Mouse (Mus musculus): ENCODE measurements around the gene Ifna5. TPM values are rescaled to one million over a fixed set of nuclear protein-coding genes. Genes with fewer than 3 reads are reported as not detected.

Gene Ifna5
- polyA plus RNA-seq, 1 experiment = not detected

DNA sequence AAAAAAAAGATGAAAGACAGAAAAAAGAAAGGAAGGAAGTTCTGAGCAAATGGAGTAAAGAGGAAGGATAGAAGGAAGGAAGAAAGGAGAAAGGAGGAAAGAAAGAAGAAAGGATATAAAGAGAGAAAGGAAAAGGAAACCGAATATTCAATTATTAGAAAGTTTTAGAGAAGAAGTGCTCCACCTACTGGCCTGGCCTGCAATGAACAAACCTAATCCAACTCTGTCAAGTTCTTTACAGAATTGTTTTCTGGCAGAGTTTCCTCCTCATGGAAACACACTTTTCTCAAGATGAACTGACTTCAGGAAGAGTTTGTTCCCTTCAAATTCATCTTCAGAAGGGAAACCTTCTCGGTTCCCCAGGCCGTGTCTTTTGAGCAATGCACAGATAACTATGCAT, 3.5 kb downstream of the Ifna5 start:
- TF ChIP-seq CTCF (IDR thresholded peaks at IDR 0.05; ENCODE audit: borderline replicate concordance, extremely low read depth, insufficient read depth, insufficient read length) = peak; percentile 31; the same call in 1 of the 2 replicates
- TF ChIP-seq POLR2A (IDR thresholded peaks at IDR 0.05; ENCODE audit: borderline replicate concordance, extremely low read depth, insufficient read depth, insufficient read length, poor library complexity, severe bottlenecking) = no peak
- peak; percentile 21 for DNase-seq (ENCODE audit: low read depth)

- TF ChIP-seq POLR2A (IDR thresholded peaks at IDR 0.05; ENCODE audit: borderline replicate concordance, extremely low read depth, insufficient read depth, insufficient read length, poor library complexity, severe bottlenecking) (no peak), CTCF (IDR thresholded peaks at IDR 0.05; ENCODE audit: borderline replicate concordance, extremely low read depth, insufficient read depth, insufficient read length) (no peak)
Measured at GRCm38 (mm10) chr4:88840058-88840457, 4.7 kb downstream of the Ifna5 start.

DNA sequence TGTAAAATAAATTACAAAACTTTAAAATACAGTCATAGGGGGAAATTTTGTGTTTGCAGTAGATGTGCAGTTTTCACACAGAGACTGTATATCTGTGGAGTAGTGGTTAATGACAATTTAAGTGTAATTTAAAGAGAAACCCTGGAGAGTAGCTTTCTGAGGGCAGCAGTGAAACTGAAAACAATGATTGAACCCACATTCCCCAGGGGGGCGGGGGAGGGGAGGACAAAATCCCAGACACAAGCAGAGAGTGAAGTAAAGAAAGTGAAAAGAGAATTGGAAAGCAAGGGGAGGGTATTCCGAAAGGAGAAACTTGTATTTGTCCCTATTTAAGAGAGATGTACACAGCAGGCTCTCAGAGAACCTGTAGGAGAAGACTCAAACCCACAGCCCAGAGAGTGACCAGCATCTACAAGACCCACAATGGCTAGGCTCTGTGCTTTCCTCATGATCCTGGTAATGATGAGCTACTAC, 6.2 kb downstream of the Ifna5 start, which contains the start of gene Ifna4:
TSS of gene Ifna4 (plus strand) at position 424 of the 474 bp plus-strand sequence.
- TF ChIP-seq POLR2A (IDR thresholded peaks at IDR 0.05; ENCODE audit: borderline replicate concordance, extremely low read depth, insufficient read depth, insufficient read length, poor library complexity, severe bottlenecking) = no peak
- no peak for TF ChIP-seq CTCF (IDR thresholded peaks at IDR 0.05; ENCODE audit: borderline replicate concordance, extremely low read depth, insufficient read depth, insufficient read length)
- DNase-seq (ENCODE audit: low read depth) = no peak

More at GRCm38 (mm10) chr4:88840058-88840457, 4.7 kb downstream of the Ifna5 start:
- no peak for DNase-seq (ENCODE audit: low read depth)

DNA sequence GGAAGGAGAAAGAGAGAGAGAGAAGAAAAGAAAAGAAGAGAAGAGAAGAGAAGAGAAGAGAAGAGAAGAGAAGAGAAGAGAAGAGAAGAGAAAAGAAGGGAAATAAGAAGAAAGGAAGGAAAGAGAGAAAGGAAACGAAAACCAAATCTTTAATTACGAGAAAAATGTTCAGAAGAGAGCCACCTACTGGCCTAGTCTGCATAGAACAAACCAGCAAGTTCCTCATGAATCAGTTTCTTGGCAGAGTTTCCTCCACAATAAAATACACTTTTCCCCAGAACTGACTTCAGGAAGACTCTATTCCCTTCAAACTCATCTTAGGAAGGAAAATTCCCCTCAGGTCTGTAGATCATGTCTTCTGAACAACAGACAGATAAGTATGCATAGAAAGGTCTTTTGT, 10.0 kb downstream of the Ifna5 start:
- DNase-seq (ENCODE audit: low read depth) = no peak
- no peak for TF ChIP-seq POLR2A (IDR thresholded peaks at IDR 0.05; ENCODE audit: borderline replicate concordance, extremely low read depth, insufficient read depth, insufficient read length, poor library complexity, severe bottlenecking)
- TF ChIP-seq CTCF (IDR thresholded peaks at IDR 0.05; ENCODE audit: borderline replicate concordance, extremely low read depth, insufficient read depth, insufficient read length) = peak; percentile 6; the same call in 1 of the 2 replicates

DNA sequence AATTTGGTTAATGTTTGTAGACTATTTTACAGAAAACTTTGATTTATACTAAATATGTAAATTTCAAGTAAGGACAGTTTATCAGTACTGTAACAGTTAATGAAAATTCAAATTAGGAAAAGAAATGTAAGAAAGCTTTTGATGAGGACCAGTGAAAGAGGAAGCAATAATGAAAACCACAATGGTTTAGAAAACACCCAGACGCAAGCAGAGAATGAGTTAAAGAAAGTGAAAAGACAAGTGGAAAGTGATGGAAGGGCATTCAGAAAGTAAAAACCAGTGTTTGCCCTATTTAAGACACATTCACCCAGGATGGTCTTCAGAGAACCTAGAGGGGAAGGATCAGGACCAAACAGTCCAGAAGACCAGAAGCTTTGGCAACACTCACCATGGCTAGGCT, 14.4 kb downstream of the Ifna5 start, which contains the start of gene Ifna1:
TSS of gene Ifna1 (plus strand) at position 390 of the 400 bp plus-strand sequence.
- TF ChIP-seq POLR2A (IDR thresholded peaks at IDR 0.05; ENCODE audit: borderline replicate concordance, extremely low read depth, insufficient read depth, insufficient read length, poor library complexity, severe bottlenecking) (no peak), CTCF (IDR thresholded peaks at IDR 0.05; ENCODE audit: borderline replicate concordance, extremely low read depth, insufficient read depth, insufficient read length) (no peak)
- no peak for DNase-seq (ENCODE audit: low read depth)

GRCm38 (mm10) chr4:88851026-88851763, 15.9 kb downstream of the Ifna5 start:
- peak; percentile 83 for DNase-seq (ENCODE audit: low read depth)
- TF ChIP-seq POLR2A (IDR thresholded peaks at IDR 0.05; ENCODE audit: borderline replicate concordance, extremely low read depth, insufficient read depth, insufficient read length, poor library complexity, severe bottlenecking) = no peak
- no peak for TF ChIP-seq CTCF (IDR thresholded peaks at IDR 0.05; ENCODE audit: borderline replicate concordance, extremely low read depth, insufficient read depth, insufficient read length)

DNA sequence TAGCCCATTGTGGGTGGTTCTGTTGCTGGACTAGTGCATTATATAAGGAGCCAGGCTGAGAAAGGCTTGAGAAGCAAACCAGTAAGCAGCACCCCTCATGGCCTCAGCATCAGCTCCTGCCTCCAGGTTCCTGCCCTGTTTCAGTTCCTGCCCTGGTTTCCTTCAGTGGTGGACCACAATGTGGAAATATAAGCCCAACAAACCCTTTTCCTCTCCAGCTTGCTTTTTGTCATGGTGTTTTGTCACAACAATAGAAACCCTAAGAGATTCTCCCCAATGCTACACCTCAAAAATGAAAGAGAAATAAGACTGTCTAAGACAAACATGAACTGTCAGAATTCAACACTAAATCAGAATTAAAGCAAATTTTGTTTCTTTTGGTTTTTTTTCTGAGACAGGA, 23.9 kb downstream of the Ifna5 start:
- no peak for DNase-seq (ENCODE audit: low read depth)
- TF ChIP-seq CTCF (IDR thresholded peaks at IDR 0.05; ENCODE audit: borderline replicate concordance, extremely low read depth, insufficient read depth, insufficient read length) = no peak
- no peak for TF ChIP-seq POLR2A (IDR thresholded peaks at IDR 0.05; ENCODE audit: borderline replicate concordance, extremely low read depth, insufficient read depth, insufficient read length, poor library complexity, severe bottlenecking)

DNA sequence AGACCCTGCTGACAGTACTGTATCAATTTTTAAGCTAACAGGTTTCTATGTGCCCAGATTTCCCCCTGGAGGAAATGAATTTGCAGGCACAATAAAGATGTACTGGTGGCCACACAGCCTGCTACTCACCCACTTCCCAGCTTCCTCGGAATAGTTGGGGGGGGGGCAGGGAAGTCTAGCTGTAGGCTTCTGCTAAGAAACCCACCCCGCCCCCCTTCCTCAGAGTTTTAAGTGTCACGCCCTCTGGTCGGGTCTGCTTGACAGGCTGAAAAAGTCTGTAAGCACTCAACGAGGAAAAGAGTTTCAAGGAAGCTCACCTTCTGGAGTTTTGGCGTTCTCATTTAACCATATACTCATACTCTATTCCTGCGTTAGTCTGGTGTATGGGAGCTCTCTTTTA, 28.0 kb downstream of the Ifna5 start:
- TF ChIP-seq POLR2A (IDR thresholded peaks at IDR 0.05; ENCODE audit: borderline replicate concordance, extremely low read depth, insufficient read depth, insufficient read length, poor library complexity, severe bottlenecking) = no peak
- TF ChIP-seq CTCF (IDR thresholded peaks at IDR 0.05; ENCODE audit: borderline replicate concordance, extremely low read depth, insufficient read depth, insufficient read length) = no peak
- no peak for DNase-seq (ENCODE audit: low read depth)

DNA sequence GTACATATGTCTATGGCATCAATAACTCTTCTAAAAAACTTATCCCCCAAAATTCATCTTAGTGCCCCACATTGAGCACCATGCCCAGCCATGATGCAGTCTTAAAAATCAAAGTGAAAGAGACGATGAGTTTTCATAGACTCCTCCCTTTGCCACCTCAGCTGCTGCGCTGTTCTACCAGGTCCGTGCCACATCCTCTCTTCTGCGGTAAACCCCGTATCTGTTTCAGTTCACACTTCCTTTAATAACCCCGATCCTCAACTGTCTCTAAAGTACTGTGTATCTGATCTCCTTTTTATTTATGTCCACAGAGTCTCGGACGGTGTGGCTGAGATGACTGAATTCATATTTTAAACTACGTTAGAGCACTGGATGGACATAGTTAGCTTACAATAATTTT, 29.3 kb downstream of the Ifna5 start:
- TF ChIP-seq CTCF (IDR thresholded peaks at IDR 0.05; ENCODE audit: borderline replicate concordance, extremely low read depth, insufficient read depth, insufficient read length) (no peak), POLR2A (IDR thresholded peaks at IDR 0.05; ENCODE audit: borderline replicate concordance, extremely low read depth, insufficient read depth, insufficient read length, poor library complexity, severe bottlenecking) (no peak)

DNA sequence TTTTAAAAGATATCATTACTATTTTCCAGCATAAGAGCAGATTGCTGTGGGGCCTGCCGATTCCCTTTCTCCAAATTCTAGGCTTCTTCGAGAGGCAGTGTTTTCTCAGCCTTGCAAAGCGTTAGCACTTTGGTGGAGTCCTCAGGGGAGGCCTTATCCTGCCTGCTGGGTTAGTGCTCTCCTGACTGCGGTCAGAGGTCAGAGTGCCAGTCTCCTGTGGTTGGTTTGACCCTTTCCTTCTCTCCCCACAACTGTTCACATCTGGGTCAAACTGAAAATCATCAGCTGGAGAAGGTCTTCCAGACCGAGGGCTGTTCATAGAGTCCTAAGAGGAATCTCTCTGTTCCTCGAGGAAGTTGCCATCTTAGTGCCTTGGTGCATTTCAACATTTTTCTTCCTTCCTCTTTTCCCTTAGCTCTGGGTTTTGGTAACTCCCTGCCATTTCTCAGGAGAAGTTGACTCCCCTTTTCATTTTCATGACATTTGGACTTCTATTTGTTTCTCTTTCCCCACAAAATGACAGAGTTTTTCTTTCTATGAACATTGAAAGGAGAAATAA, 29.8 kb downstream of the Ifna5 start:
- TF ChIP-seq POLR2A (IDR thresholded peaks at IDR 0.05; ENCODE audit: borderline replicate concordance, extremely low read depth, insufficient read depth, insufficient read length, poor library complexity, severe bottlenecking) = no peak
- no peak for TF ChIP-seq CTCF (IDR thresholded peaks at IDR 0.05; ENCODE audit: borderline replicate concordance, extremely low read depth, insufficient read depth, insufficient read length)
- no peak for DNase-seq (ENCODE audit: low read depth)

More for the DNA sequence above, 29.3 kb downstream of the Ifna5 start:
- DNase-seq (ENCODE audit: low read depth) = no peak

DNA sequence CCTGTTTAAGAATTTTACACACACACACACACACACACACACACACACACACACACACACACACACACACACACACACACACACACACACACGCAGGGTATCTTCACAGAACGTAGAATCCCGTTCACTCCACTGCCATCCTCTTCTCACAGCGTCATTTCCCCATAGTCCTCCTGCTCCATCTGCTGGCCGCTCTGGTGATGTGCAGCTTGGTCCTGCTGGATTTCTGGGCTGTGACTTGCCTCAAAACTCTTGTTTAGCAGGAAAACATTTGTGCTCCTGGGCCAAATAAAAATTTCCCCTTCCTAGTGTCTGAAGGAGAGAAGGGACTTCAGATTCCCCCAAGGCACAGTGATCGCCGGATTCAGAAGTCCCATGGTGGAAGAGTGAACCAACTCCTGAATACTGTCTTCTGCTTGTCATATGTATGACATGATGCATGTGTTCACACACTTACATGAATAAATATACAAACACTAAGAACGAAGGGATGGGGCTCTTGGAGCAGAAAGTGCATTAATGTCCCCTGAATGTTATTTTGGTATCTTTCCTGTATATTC, 32.1 kb downstream of the Ifna5 start:
- DNase-seq (ENCODE audit: low read depth) = peak; percentile 87
- no peak for TF ChIP-seq POLR2A (IDR thresholded peaks at IDR 0.05; ENCODE audit: borderline replicate concordance, extremely low read depth, insufficient read depth, insufficient read length, poor library complexity, severe bottlenecking)
- peak; percentile 93 for TF ChIP-seq CTCF (IDR thresholded peaks at IDR 0.05; ENCODE audit: borderline replicate concordance, extremely low read depth, insufficient read depth, insufficient read length)
